Mouse (Mus musculus): ENCODE results near the gene BC004004. TPM values are rescaled to one million over a fixed set of nuclear protein-coding genes. Genes with fewer than 3 reads are reported as not detected.
A peak's percentile ranks its signal among the peaks of the same experiment; 100 is the strongest.
"Not testable (repeated sequence)": the region's sequence is repeated elsewhere in the genome, so short reads cannot be mapped to it uniquely, and the experiment has no call there.

BC004004 gene
- total RNA-seq (2015) = 65.8 and 70.1 TPM in 2 replicates
- 81.0 and 89.2 TPM in 2 replicates for total RNA-seq (2017)

DNA sequence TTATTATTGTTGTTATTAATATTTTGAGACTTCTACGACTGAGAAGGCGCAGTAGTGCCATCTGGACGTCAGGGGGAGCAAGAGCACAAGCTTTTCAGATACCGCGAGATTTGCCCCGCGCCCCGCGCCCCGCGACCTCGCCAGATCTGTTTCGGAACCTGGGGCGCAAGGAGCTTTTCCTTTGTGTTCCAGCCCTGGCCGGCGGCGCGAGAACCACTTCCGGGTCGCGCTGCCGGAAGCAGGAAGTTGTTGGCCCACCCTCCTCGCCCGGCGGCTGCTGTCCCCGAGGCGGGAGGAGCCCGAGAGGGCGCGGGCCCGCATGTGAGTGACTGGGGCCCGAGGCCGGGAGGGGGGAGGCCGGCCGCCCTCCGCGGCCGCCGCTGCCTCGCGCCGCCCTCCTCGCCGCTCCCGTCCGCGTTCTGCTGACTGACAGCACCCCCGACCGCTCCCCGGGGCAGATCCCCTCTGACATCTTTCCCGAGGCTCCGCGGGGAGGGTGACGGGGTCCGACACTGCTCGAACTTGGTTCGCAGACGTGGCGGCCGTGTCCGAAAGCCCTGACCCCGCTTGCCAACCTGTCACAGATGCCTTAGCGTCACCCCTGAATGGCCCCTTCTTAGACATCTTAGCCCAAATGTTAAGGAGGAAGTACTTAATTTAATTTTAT lies at the start of gene BC004004:
BC004004 (plus strand) TSS at position 107 of the 667 bp plus-strand sequence.
- peak; percentile 90 for ATAC-seq (ENCODE audit: poor library complexity, severe bottlenecking)

DNA sequence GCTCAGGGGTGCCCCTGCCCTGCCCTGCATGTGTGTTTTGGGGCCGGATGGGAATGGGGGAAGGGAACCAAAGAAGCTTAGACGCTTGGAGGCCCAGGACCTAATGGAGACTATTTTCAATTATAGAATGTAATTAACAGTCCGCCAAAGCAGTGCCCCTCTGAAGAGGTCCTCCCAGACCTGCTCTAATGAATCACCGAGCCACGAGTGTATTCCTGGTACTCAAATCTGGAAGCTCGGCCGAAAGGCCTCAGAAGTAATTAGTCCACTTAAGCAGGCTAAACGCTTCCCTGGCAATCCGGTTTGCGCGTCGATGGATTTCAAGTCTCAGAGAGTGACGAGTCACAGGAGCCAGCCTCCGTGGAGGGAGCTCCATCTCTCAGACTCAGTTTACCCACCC lies 48.0 kb upstream of the BC004004 start:
- no peak for ATAC-seq (ENCODE audit: poor library complexity, severe bottlenecking)

DNA sequence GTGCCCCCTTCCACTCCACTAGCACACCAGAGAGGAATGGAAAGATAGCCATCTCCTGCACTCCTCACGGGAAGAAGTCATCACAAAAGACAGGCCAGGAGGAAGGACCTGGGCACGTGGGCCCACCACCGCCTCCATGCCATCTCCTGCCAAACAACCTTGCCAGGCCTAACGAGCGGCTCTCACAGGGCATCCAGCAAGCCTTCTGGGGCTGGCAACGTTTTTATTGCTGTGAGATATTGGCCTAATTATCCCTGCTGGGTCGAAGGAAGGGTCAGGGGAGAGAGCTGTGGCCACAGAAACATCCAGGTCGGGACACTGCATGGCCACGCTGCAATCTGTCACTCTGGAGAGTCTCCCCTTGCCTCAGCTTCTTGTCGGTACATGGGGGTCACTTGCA lies 37.5 kb upstream of the BC004004 start:
- no peak for ATAC-seq (ENCODE audit: poor library complexity, severe bottlenecking)

DNA sequence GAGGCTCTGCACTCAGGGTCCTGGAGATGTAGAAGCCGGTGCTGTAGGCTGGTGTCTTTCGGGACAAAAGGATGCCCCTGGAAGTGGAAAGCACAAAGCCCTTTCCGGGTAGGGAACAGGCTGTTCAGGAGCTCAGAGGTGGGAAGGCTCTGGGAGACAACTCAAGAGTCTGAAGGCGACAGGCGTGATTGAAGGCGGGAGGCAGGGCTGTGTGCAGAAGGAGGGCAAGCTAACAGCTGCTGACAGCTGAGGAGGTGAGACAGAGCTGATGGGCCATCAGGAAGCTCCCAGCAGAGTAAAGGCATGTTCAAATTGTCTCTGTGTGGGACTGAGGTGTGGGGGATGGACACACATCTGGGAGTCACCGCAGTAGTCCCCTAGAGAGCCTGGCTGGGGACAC lies 32.5 kb upstream of the BC004004 start:
- ATAC-seq (ENCODE audit: poor library complexity, severe bottlenecking) = no peak

DNA sequence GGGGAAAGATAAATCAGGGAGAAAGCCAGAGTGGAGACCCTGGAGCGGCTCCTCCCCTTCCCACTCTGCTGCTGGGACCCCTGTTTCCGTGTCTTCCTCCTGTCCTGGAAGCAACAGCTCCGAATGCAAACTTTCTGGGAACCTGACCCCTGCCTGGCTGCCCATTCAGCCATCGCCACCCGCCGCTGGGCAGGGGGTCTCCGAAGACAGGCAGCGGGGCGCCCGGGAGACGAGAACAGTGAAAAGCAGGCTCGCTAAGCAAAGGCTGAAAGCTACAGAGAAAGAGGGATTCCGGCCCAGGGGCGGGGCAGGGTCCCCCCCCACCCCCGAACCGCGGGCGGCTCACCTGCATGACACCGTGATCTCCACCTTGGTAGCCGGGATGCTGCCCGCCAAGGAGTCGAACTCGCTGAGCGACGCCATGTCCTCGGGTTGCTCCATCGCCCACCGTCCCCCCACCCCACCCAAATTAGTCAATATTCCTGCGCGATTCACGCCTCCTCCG lies 31.3 kb upstream of the BC004004 start:
- ATAC-seq (ENCODE audit: poor library complexity, severe bottlenecking) = no peak

DNA sequence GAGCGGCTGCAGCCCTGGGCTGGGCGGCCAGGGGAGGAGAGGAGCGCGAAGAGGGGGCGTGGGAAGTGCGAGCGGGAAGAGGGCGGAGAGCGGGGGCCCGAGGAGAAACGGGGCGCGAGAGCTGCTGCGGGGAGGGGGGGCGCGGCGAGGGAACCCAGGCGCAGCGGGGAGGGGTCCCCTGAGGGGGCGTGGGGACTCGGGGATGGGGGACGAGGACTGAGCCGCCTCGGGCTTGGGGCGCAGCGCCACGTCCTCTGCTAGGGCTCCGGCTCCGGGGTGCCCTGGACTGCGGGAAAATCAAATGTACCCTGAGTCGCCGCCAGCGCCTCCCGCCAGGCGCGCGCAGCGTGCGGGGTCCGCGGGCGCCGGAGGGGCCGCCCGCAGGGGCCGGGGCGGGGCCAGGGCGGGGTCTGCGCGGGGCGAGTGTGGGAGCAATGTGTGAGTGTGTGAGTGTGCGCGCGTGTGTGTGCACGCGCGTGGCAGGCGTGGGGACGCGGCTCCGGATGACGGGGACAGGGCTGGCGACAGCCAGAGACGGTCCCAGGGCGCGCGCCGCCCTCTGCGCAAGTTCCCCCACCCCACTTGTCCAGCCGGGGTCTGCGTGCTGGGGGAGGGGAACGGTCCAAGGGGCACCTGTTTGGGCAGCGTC lies 30.7 kb upstream of the BC004004 start, which contains the start of gene Cpne5:
Cpne5 (minus strand) TSS at position 396 of the 649 bp plus-strand sequence.
- peak; percentile 35; the same call in 1 of the 2 replicates for ATAC-seq (ENCODE audit: poor library complexity, severe bottlenecking)

DNA sequence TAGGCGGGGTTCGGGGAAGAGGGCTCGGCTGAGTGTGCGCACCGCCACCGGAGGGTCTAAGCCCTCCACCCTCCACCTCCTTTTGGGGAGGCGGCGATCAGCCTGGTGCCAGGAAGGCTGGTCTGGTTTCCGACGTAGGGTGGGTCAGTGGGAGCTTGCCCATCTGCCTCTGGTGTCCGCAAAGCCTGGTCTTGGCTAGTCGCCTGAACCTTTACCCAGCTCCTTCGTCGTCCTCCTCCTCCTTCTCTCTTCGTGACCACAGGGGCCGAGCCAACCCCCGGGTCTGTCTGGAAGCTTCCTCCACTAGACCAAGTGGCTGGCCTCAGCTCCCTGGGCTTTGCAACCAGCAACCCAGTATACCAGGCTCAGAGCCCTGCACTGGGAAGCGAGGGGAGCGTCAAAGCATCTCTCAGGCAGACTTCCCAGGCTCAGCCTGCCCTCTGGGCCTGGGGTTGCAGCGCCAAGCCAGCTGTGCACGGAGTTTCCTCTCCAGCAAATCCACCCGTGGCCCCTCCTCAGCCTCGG lies 30.1 kb upstream of the BC004004 start:
- no peak for ATAC-seq (ENCODE audit: poor library complexity, severe bottlenecking)

DNA sequence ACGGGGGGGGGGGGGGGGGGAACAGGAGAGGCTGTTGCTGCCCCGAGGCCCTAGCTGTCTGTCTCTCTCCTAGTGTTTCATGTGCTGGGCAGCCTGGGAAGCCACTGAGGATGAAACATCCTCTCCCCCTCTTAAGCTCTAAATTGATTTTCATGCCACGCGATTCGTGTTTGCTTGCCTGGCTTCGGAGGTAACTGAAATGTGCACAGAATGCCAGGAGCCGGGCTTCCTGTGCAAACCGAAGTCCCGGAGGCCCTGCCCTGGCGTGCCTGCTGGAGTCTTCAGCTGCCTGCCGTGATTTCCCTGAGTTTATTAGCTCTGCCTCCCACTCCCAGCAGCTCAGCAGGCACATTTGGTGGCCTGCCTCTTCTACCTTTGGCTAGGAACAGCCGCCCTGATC lies 23.7 kb upstream of the BC004004 start:
- no peak for ATAC-seq (ENCODE audit: poor library complexity, severe bottlenecking)

DNA sequence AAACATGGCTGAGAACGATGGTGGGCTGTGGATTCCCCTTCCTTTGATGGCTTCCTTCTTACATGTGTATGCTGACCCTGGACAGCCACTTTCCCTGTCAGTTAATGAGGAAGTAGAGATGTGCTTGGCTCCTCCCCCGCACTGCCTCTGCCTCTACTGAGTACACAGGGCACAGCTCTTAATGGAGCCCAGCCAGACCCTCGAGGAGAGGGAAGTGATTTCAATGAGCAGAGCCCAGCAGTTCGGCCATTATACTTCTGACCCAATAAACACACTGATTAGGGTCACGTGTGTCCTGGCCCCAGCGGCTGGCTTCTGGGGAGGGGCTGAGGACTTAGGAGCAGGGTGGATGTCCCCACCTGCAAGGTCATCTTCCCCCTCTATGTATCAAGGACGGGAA lies 22.9 kb upstream of the BC004004 start:
- ATAC-seq (ENCODE audit: poor library complexity, severe bottlenecking) = peak; percentile 82

DNA sequence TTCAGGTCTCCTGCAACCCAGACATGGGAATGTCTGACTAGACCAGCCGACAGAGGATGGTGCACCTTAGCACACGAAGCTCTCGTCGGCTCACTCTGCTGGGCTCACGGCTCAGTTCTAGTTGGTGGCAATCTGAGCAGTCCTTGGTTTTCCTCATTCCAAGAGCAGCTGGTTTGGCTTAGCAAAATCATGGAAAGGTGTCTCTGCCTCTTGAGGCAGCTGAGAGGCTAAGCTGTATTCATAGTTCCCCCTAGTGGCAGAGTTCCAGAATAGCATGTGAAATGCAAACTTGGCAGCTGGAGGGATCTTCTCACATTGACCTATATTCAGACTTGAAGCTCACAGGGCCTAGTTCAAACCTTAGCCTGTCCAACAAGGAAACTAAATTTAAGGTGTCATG lies 22.0 kb upstream of the BC004004 start:
- peak; percentile 63 for ATAC-seq (ENCODE audit: poor library complexity, severe bottlenecking)

DNA sequence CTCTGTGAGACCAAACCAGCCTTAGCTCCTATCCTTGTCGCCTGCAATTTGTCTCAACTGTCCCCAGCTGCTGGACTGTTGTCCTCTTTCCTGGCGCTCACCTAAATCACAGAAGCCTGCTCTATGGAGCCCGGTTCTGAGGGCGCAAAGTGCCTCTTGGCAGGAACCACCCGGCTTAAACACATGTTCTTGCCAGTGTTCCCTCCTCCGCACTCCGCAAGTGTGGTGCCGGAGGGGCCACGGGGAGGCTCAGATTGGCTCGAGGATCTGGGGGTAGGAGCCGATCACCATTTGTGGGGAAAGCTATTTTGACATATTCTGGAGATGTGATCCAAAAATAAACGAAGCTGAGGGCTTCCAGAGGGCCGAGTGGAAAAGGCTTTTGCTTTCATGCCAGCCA lies 20.7 kb upstream of the BC004004 start:
- no peak for ATAC-seq (ENCODE audit: poor library complexity, severe bottlenecking)

DNA sequence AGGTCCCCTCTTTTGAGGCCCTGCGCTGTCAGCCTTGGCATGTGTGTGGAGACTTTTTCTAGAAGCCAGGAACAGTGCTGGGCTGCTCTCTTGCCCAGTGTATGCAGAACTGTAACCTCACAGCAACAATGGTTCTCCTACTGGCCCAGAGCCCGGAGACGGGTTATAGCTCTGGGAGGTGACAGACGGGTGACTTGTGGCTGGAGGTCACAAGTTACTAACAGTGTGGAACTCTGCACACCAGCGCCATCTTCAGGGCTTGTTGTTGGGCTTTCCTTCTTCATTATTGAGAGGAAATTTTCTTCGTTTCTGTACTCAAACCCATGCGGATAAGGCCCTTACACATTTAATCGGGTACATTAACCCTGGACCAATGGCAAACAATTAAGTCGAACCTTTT lies 19.1 kb upstream of the BC004004 start:
- ATAC-seq (ENCODE audit: poor library complexity, severe bottlenecking) = no peak

DNA sequence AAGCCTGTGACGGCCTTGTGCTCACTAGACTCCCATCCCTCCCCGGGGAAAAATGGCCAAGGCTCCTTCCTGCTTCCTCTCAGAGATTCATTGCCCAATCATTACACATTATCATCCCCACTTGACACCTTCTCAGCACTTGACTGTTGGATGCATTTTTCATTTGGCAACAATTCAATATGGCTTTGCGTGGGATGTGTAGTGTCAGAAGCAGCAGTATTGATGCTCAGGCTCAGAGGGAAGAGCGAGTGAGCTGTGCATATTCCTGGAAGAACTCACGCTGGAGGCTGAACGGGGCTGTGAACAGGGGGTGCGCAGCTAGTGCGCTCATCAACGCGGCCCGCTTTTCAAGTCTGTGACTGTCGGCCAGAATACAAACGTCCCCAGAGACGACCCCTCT lies 17.6 kb upstream of the BC004004 start:
- ATAC-seq (ENCODE audit: poor library complexity, severe bottlenecking) = not testable (repeated sequence)

DNA sequence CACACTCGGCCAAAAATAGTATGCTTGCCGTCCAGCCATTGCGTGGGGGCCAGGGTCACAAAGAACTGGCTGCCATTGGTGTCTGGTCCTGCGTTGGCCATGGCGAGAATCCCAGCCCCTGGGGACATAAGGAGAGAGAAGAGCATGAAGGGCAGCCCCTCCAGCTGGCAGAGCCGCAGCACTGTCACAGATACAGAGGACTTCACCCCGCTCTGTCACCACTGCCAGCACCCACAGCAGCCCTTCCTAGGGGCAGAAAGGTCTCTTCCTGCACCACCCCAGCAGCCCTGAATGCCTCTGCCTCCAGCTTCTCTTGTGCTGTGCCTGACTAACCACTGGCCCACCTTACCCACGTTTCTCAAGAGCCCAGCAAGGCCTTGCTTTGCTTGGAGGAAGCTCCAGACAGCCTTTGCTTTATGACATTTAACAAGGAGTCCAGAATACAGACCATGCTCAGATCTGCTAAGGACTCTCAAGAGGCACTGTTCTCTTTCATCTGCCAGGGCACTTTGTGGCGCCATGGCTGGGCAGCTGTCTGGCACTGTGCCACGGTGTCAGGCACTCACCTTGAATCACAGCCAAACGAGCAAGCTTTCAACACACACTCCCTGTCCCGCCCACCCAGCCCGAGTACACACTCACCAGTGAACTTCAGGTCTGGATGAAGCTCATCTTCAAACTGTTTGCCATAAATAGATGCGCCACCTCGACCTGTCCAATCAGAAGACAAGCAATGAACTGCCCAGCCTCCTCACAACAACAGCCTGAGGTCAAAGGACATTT lies 16.8 kb upstream of the BC004004 start:
- ATAC-seq (ENCODE audit: poor library complexity, severe bottlenecking) = no peak

DNA sequence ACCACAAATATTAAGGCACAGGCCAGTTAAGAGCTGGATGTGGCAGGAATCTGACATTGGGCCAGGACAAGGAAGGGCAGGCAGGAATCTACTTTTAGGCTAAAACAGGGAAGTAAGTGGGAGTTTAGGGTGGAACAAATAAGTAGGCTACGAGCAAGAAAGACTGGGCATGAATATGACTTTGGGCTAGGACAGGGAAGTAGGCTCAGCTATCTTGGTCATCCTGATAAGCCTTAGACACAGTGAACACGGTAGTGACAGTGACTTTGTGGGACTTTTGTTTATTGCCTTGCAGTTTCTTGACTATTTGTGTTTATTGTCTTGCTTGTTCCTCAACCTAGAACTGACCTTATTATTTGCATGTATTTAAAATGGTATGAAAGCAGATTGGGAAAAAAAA lies 15.4 kb upstream of the BC004004 start:
- ATAC-seq (ENCODE audit: poor library complexity, severe bottlenecking) = no peak

DNA sequence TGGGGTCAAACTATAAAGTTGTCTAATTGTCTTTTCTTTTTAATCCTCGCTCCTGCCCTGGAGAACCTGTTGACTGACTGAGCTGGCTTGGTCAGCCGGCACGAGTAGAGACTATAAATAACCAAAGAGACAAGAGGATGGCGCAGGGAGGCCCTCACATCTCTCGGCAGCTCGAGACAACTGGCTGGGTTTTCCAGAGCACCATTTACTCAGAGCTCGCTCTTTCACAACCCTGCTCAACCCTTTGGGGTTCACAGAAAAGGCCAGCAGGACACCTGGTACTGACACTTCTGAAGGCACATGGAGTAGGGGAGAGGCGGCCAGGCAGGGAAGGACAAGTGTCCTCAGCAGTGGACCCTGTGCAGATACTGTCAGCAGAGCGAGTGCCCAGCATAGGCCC lies 14.9 kb upstream of the BC004004 start:
- no peak for ATAC-seq (ENCODE audit: poor library complexity, severe bottlenecking)

DNA sequence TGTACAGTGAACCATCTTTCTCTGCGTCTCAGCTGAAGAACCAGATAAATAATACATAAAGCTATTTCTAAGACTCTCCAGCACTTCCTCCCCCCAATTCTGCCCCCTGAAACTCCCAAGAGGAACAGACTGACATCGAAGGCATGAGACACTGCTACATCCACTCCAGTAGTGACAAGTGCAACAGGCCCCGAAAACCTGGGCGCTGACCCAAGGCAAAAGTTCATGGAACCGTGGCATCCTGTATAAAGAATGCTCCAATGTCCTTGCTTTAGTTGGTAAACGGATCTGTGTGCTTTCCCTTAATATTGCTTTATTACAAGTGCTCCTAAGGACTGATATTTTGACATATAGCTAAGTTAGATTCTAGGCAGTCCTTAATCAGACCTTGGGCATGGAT lies 13.8 kb upstream of the BC004004 start:
- not testable (repeated sequence) for ATAC-seq (ENCODE audit: poor library complexity, severe bottlenecking)

DNA sequence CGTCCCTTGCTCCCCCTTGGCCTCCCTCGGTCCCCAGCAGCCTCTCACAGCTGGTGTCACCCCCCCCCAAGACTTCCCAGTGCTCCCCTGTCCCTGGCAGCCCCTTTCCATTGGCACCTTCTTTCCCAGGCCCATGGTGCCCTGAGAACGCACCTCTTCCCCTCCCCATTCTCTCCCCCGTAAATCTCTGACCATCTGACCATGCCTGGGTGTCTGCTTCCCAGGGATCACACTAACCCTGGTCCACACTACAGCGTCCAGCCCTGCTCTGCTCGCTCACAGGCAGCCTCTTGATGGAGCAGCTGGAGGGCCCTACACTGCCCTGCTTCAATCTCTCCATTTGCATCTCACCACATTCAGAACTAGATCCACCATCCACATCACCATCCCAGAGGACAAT lies 12.1 kb upstream of the BC004004 start:
- ATAC-seq (ENCODE audit: poor library complexity, severe bottlenecking) = no peak

DNA sequence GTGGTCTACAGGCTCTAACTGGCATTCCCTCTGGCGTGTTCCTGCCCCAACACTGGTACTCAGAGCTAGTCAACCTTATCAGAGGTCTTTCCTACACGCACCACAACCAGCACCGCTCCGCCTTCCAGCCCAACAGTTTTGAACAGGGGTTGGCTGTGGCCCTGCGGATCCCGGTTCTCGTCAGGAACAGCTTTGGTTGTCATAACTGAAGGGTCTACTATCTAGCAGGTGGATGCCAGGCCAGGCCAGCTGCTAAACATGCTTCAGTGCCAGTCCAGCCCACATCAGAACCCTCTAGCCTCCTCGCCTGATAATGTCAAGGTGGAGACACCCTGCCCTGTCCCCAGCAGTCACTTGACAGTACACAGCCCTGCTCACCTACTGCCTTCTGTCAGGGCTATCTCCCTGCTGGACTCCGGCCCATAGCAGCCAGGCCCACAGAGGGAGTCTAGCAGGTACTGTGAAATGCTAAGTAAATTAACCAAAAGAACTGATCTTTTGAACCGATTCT lies 11.5 kb upstream of the BC004004 start:
- no peak for ATAC-seq (ENCODE audit: poor library complexity, severe bottlenecking)

DNA sequence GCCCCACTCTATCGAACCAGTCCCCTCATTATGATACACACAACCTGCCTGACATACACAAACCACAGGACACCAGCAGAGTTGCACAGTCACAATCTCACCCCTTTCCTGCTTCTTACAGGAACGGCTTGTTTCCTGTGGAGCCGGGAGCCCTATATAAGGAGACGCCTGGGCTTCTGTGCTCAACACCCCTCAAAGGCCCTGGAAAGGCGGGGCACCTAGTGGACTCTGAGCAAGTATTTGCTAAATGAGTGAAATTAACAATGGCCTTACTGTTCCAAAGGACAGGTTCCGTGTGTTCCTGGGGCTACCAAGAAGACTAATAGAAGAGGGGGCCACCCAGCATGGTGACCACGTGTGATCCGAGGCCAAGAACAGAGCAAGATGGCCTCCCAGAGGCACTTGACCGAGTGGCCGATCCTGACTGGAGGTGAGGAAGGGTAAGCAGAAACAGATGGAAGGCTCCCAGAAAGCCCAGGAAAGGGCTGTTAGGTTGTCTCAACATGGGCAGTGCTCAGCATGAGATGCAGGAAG lies 10.5 kb upstream of the BC004004 start:
- no peak for ATAC-seq (ENCODE audit: poor library complexity, severe bottlenecking)

DNA sequence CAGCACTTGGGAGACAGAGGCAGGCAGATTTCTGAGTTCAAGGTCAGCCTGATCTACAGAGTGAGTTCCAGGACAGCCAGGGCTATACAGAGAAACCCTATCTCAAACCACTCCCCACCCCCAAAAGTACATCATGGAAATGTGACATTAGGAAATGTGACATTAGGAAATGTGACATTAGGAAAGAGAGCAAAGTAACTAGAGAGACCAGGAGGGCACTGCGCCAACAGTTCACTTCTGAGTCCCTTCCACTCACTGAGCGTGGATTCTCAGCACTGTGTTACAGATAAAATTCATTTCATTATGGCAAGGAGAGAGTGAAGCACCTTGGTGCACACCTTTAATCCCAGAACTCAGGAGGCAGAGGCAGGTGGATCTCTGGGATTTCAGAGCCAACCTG lies 9.7 kb upstream of the BC004004 start:
- peak; percentile 37; the same call in 1 of the 2 replicates for ATAC-seq (ENCODE audit: poor library complexity, severe bottlenecking)
